Mouse (Mus musculus) kidney, embryonic 14.5 days (tissue): Measurements from ENCODE around the gene Tinf2. TPM values are rescaled to one million over a fixed set of nuclear protein-coding genes. Genes with fewer than 3 reads are reported as not detected.

Source experiments
- ATAC-seq: fragments of 200-750 bp; cut with Nextera tagmentation; 2 replicates; pipeline ENCODE4 v1.8.0; 2017; ENCODE audit warnings: moderate number of reproducible peaks, mild to moderate bottlenecking, moderate TSS enrichment, moderate library complexity; ENCODE audit not compliant: low FRiP score, low TSS enrichment
- H3K27ac ChIP-seq: fragments of 300-500 bp; sonication (generic); 2 replicates; pipeline ENCODE4 v1.5.1; 2014; ENCODE audit warnings: low read depth, mild to moderate bottlenecking, low read length, moderate library complexity, mixed read lengths
- H3K27me3 ChIP-seq: fragments of 300-500 bp; sonication (generic); 2 replicates; pipeline ENCODE4 v1.6.1; 2014; ENCODE audit warnings: mild to moderate bottlenecking, low read length; ENCODE audit not compliant: control insufficient read depth, insufficient read depth
- H3K36me3 ChIP-seq: fragments of 300-500 bp; sonication (generic); 2 replicates; pipeline ENCODE4 v1.6.1; 2014; ENCODE audit warnings: low read length, mixed read lengths; ENCODE audit not compliant: control insufficient read depth, insufficient read depth
- H3K4me1 ChIP-seq: fragments of 300-500 bp; sonication (generic); 2 replicates; pipeline ENCODE4 v1.6.1; 2014; ENCODE audit warnings: low read length, mixed read lengths; ENCODE audit not compliant: control insufficient read depth, insufficient read depth
- H3K4me2 ChIP-seq: fragments of 300-500 bp; sonication (generic); replicated peaks from 2 replicates; pipeline ENCODE4 v1.6.1; 2014; ENCODE audit warnings: low read depth, mild to moderate bottlenecking, low read length
- H3K4me3 ChIP-seq: fragments of 300-500 bp; sonication (generic); 2 replicates; pipeline ENCODE4 v1.5.1; 2014; ENCODE audit warnings: mild to moderate bottlenecking, low read length
- H3K9ac ChIP-seq: fragments of 300-500 bp; sonication (generic); 2 replicates; pipeline ENCODE4 v1.6.1; 2014; ENCODE audit warnings: low read depth, mild to moderate bottlenecking, low read length, moderate library complexity
- H3K9me3 ChIP-seq: fragments of 300-500 bp; sonication (generic); 2 replicates; pipeline ENCODE4 v1.6.1; 2016; ENCODE audit warnings: low read length; ENCODE audit not compliant: control insufficient read depth
- WGBS: fragments of 180-500 bp; shearing (Covaris S2); extraction: QIAGEN DNeasy Blood & Tissue Kit; methylation state at CpG from one replicate; pipeline ENCODE4 v1.1.7; 2014; 5-methylcytosine and 5-hydroxymethylcytosine counted together
- polyA plus RNA-seq: library from polyadenylated mRNA; unstranded; fragments of >200 nt; fragmentation: Nextera tagmentation; extraction: Ambion mirVana; gene quantifications from 2 replicates; pipeline ENCODE4 v1.2.1, GENCODE M21; 2014

Tinf2 gene
- polyA plus RNA-seq, 1 experiment from 2014 or later = 50.1 TPM

GRCm38 (mm10) chr14:55713007-55713728 is 31.5 kb upstream of the Tinf2 start:
- Histone ChIP-seq H3K4me1 (0 out of 2 replicates have a peak, but pooled peaks cover 3% of the 10 kb centered on the region), H3K9ac (no peak overlapping the region), H3K4me3 (peak overlapping the region; percentile 18; the same call in 1 of the 2 replicates), H3K27me3 (0 out of 2 replicates have a peak, but pooled peaks cover 5% of the 10 kb centered on the region), H3K9me3 (no peaks in the 10 kb centered on the region), H3K4me2 (peak overlapping the region; percentile 42), H3K27ac (no peak overlapping the region), H3K36me3 (peaks cover 14% of the 10 kb centered on the region; the same call in 1 of the 2 replicates)
- WGBS = 15% methylated on average over 25 of the region's 25 CpGs
- ATAC-seq = peak; percentile 44

GRCm38 (mm10) chr14:55711786-55712185 is 30.2 kb upstream of the Tinf2 start:
- Histone ChIP-seq H3K27ac (no peak overlapping the region), H3K36me3 (peaks cover 6% of the 10 kb centered on the region; the same call in 1 of the 2 replicates), H3K9ac (no peak overlapping the region), H3K4me1 (0 out of 2 replicates have a peak, but pooled peaks cover 3% of the 10 kb centered on the region), H3K4me3 (no peak overlapping the region), H3K4me2 (no peak overlapping the region), H3K27me3 (0 out of 2 replicates have a peak, but pooled peaks cover 5% of the 10 kb centered on the region), H3K9me3 (no peaks in the 10 kb centered on the region)
- WGBS = 84% methylated on average over 7 of the region's 7 CpGs
- ATAC-seq = no peak

GRCm38 (mm10) chr14:55709509-55709908 is 27.9 kb upstream of the Tinf2 start:
- Histone ChIP-seq H3K4me2 (no peak overlapping the region), H3K9me3 (no peaks in the 10 kb centered on the region), H3K36me3 (no peaks in the 10 kb centered on the region), H3K4me1 (0 out of 2 replicates have a peak, but pooled peaks cover 3% of the 10 kb centered on the region), H3K27ac (no peak overlapping the region), H3K9ac (no peak overlapping the region), H3K4me3 (no peak overlapping the region), H3K27me3 (0 out of 2 replicates have a peak, but pooled peaks cover 5% of the 10 kb centered on the region)
- WGBS = 90% methylated on average over 4 of the region's 4 CpGs
- ATAC-seq = no peak

GRCm38 (mm10) chr14:55707397-55707796 is 25.8 kb upstream of the Tinf2 start:
- 0 out of 2 replicates have a peak, but pooled peaks cover 3% of the 10 kb centered on the region for H3K4me1 ChIP-seq
- no peak for ATAC-seq
- no peak overlapping the region for H3K4me3 ChIP-seq
- H3K36me3 ChIP-seq = no peaks in the 10 kb centered on the region
- H3K27me3 ChIP-seq = no peaks in the 10 kb centered on the region
- no peaks in the 10 kb centered on the region for H3K9me3 ChIP-seq
- H3K4me2 ChIP-seq = no peak overlapping the region
- no peak overlapping the region for H3K27ac ChIP-seq
- WGBS = 87% methylated on average over 5 of the region's 5 CpGs
- H3K9ac ChIP-seq = no peak overlapping the region

- 87% methylated on average over 8 of the region's 8 CpGs for WGBS
- no peaks in the 10 kb centered on the region for H3K27me3 ChIP-seq
- no peaks in the 10 kb centered on the region for H3K36me3 ChIP-seq
- H3K4me3 ChIP-seq = no peak overlapping the region
- H3K9ac ChIP-seq = no peak overlapping the region
- no peak for ATAC-seq
- no peaks in the 10 kb centered on the region for H3K9me3 ChIP-seq
- no peak overlapping the region for H3K27ac ChIP-seq
- no peak overlapping the region for H3K4me2 ChIP-seq
- 0 out of 2 replicates have a peak, but pooled peaks cover 5% of the 10 kb centered on the region for H3K4me1 ChIP-seq
Observed at GRCm38 (mm10) chr14:55706051-55706600, 24.5 kb upstream of the Tinf2 start.

GRCm38 (mm10) chr14:55702761-55703160 is 21.1 kb upstream of the Tinf2 start:
- Histone ChIP-seq H3K4me2 (no peak overlapping the region), H3K36me3 (no peaks in the 10 kb centered on the region), H3K27ac (no peak overlapping the region), H3K9ac (no peak overlapping the region), H3K4me1 (0 out of 2 replicates have a peak, but pooled peaks cover 8% of the 10 kb centered on the region), H3K27me3 (no peaks in the 10 kb centered on the region), H3K4me3 (no peak overlapping the region), H3K9me3 (no peaks in the 10 kb centered on the region)
- ATAC-seq = no peak
- 33% methylated on average over 6 of the region's 6 CpGs for WGBS

- Histone ChIP-seq H3K36me3 (no peaks in the 10 kb centered on the region), H3K4me3 (no peak overlapping the region), H3K27ac (no peak overlapping the region), H3K27me3 (no peaks in the 10 kb centered on the region), H3K9me3 (no peaks in the 10 kb centered on the region), H3K9ac (no peak overlapping the region), H3K4me2 (no peak overlapping the region), H3K4me1 (0 out of 2 replicates have a peak, but pooled peaks cover 8% of the 10 kb centered on the region)
- peak; percentile 34; the same call in 1 of the 2 replicates for ATAC-seq
- WGBS = 29% methylated on average over 9 of the region's 9 CpGs
Observed at GRCm38 (mm10) chr14:55701131-55701530, 19.5 kb upstream of the Tinf2 start.

- Histone ChIP-seq H3K4me1 (0 out of 2 replicates have a peak, but pooled peaks cover 4% of the 10 kb centered on the region), H3K36me3 (no peaks in the 10 kb centered on the region), H3K4me2 (no peak overlapping the region), H3K27me3 (no peaks in the 10 kb centered on the region), H3K4me3 (no peak overlapping the region), H3K9me3 (no peaks in the 10 kb centered on the region), H3K27ac (no peak overlapping the region), H3K9ac (no peak overlapping the region)
- 82% methylated on average over 4 of the region's 4 CpGs for WGBS
- no peak for ATAC-seq
Observed at GRCm38 (mm10) chr14:55697226-55697625, 15.6 kb upstream of the Tinf2 start.

- Histone ChIP-seq H3K4me1 (no peaks in the 10 kb centered on the region), H3K4me2 (no peak overlapping the region), H3K9me3 (no peaks in the 10 kb centered on the region), H3K9ac (no peak overlapping the region), H3K4me3 (no peak overlapping the region), H3K27me3 (no peaks in the 10 kb centered on the region), H3K36me3 (no peaks in the 10 kb centered on the region), H3K27ac (no peak overlapping the region)
- ATAC-seq = no peak
- WGBS = 49% methylated on average over 10 of the region's 10 CpGs
Observed at GRCm38 (mm10) chr14:55689433-55689832, 7.8 kb upstream of the Tinf2 start.
